Mouse (Mus musculus) spleen, adult 18-20 months (tissue): ENCODE results near the gene Pear1.
A peak's percentile ranks its signal among the peaks of the same experiment; 100 is the strongest.
"Not testable (repeated sequence)": the region's sequence is repeated elsewhere in the genome, so short reads cannot be mapped to it uniquely, and the experiment has no call there.

Experiments used
- DNase-seq, 2 experiments: peaks; one replicate each; pipeline ENCODE4 v3.0.0; 2022; ENCODE audit warnings: mixed read lengths in 2 of 2

Gene Pear1

GRCm38 (mm10) chr3:87824206-87824605 is at the start of gene Pear1:
Pear1 (minus strand) TSS chr3:87824306.
- DNase-seq: not testable (repeated sequence)

- DNase-seq: not testable (repeated sequence)
These were observed 40.0 kb upstream of the Pear1 start for GRCm38 (mm10) chr3:87864111-87864510.

- DNase-seq: peak; percentile 30 to 52
These were observed 35.7 kb upstream of the Pear1 start for GRCm38 (mm10) chr3:87859813-87860212.

GRCm38 (mm10) chr3:87857666-87858065 is 33.6 kb upstream of the Pear1 start:
- no peak for DNase-seq

GRCm38 (mm10) chr3:87855936-87856335 is 31.8 kb upstream of the Pear1 start:
- DNase-seq: no peak

GRCm38 (mm10) chr3:87854795-87855568 is 30.9 kb upstream of the Pear1 start:
- DNase-seq: no peak

- no peak for DNase-seq
These were observed 25.0 kb upstream of the Pear1 start for GRCm38 (mm10) chr3:87849117-87849516.

GRCm38 (mm10) chr3:87847680-87848079 is 23.6 kb upstream of the Pear1 start:
- peak; percentile 29 to 31 for DNase-seq

GRCm38 (mm10) chr3:87846650-87847110 is 22.6 kb upstream of the Pear1 start, which contains the start of gene Sh2d2a:
Sh2d2a (plus strand) TSS chr3:87846755.
- peak; percentile 43 to 45 for DNase-seq

- no peak for DNase-seq
These were observed 22.1 kb upstream of the Pear1 start for GRCm38 (mm10) chr3:87846186-87846585.

- no peak for DNase-seq
These were observed 20.9 kb upstream of the Pear1 start for GRCm38 (mm10) chr3:87844981-87845380.

- no peak for DNase-seq
These were observed 16.8 kb upstream of the Pear1 start for GRCm38 (mm10) chr3:87840858-87841257.

GRCm38 (mm10) chr3:87838622-87839021 is 14.5 kb upstream of the Pear1 start:
- DNase-seq: peak; percentile 28 to 73

- peak in 1 of 2 experiments; percentile 37 for DNase-seq
These were observed 9.4 kb upstream of the Pear1 start for GRCm38 (mm10) chr3:87833482-87833881.

- no peak for DNase-seq
These were observed 8.2 kb upstream of the Pear1 start for GRCm38 (mm10) chr3:87832109-87832859.

- no peak for DNase-seq
These were observed 4.9 kb upstream of the Pear1 start for GRCm38 (mm10) chr3:87829025-87829424.

GRCm38 (mm10) chr3:87828435-87828834 is 4.3 kb upstream of the Pear1 start:
- no peak for DNase-seq

- DNase-seq: no peak
These were observed 5.9 kb downstream of the Pear1 start for GRCm38 (mm10) chr3:87818226-87818625.

- DNase-seq: peak in 1 of 2 experiments; percentile 69
These were observed 7.4 kb downstream of the Pear1 start for GRCm38 (mm10) chr3:87816646-87817093.

- DNase-seq: no peak
These were observed 7.9 kb downstream of the Pear1 start for GRCm38 (mm10) chr3:87816166-87816565.

- DNase-seq: no peak
These were observed 11.2 kb downstream of the Pear1 start for GRCm38 (mm10) chr3:87812873-87813272.

GRCm38 (mm10) chr3:87812413-87812812 is 11.7 kb downstream of the Pear1 start:
- no peak for DNase-seq

- DNase-seq: no peak
These were observed 12.8 kb downstream of the Pear1 start for GRCm38 (mm10) chr3:87811297-87811696.
